Mouse (Mus musculus): ENCODE data around the gene Glra2.
"Not testable (repeated sequence)": the region's sequence is repeated elsewhere in the genome, so short reads cannot be mapped to it uniquely, and the experiment has no call there.

Glra2 gene

DNA sequence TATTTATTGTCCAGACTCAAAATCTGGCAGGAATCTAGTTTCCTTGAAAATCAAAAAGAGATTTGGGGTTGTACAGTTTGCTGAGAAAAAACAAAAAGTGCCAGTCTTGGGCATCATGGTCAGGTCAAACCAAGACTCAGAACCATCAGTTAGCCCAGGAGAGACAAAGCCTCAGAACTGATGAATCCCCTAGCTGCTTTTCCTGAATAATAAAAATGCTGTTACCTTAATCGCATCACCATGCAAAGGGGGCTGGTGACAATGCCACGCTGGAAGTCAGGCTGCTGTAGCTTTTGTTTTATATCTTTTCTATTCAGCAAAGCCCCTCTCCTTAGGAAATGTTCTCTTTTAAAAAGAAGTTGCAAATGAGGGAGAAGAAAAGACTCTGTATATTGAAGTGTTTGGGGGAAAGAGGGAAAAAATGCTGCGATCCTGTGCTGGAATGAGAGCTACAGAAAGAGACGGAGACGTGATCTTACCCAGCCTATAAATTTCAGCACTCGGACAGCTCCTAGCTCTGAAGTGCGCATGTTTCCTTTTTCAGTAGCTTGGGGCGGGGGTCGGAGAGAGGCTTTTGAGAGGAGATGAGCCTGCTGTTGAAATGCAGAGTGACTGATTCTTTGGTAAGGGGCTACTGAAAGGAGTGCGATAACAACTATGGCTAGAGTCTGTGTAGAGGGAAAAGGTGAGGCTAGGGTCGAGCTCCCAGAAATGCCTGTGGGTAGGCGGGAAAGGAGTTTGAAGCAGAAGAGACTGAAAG lies at the start of gene Glra2:
TSS of gene Glra2 (minus strand) at position 455 of the 760 bp plus-strand sequence.
- DNase-seq (ENCODE audit: low spot score in 2 of 2): no peak

DNA sequence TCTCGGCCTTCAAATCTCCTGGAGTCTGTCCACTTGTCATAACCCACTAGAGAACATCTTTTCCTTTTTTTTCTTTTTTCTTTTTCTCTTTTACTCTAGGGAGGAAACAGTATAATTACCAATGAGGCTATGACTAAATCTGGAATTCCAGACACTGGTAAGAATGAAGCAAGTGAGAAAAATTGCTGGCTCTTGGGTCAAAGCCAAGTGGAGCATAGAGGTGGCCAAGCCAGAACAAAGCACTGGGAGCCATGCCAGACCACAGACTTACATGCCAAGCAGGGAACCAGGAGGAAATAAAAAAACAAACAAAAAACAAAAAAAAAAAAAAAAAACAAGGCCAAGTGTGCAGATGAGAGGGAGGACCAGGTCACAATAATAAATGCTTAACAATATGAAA lies 35.6 kb upstream of the Glra2 start:
- no peak for DNase-seq (ENCODE audit: low spot score in 2 of 2)

GRCm38 (mm10) chrX:165344611-165345010 lies 17.4 kb upstream of the Glra2 start:
- no peak for DNase-seq (ENCODE audit: low spot score in 2 of 2)

- no peak for DNase-seq (ENCODE audit: low spot score in 2 of 2)
These were observed 623 bp upstream of the Glra2 start for GRCm38 (mm10) chrX:165327699-165328333.

GRCm38 (mm10) chrX:165193550-165193949 lies 133.6 kb downstream of the Glra2 start:
- DNase-seq (ENCODE audit: low spot score in 2 of 2): no peak

DNA sequence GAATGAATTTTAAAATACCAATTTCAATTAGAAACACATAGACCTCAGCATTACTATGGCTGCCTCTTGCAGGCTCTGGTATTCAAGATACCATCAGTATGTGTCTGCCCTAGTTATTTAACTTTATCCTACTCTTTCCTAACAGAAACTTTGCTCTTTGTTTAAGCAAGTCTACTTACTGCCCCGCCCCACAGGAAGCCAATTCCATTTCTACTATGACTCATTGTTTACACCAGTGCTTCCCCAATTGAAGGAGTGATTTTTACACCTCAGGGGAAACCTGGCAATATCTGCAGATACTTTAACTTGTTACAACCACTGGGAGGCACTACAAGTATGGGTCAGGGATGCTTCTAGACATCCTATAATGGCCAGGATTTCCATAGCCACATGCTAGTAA lies 136.0 kb downstream of the Glra2 start:
- no peak for DNase-seq (ENCODE audit: low spot score in 2 of 2)

DNA sequence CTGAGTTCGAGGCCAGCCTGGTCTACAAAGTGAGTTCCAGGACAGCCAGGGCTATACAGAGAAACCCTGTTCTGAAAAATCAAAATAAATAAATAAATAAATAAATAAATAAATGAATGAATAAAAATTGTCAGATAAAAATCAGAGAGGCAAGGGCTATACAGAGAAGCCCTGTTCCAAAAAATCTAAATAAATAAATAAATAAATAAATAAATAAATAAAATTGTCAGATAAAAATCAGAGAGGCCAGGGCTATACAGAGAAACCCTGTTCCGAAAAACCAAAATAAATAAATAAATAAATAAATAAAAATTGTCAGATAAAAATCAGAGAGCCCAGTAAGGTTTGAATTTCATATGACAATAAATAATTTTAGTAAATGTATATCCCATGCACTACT lies 144.2 kb downstream of the Glra2 start:
- DNase-seq (ENCODE audit: low spot score in 2 of 2): not testable (repeated sequence)

DNA sequence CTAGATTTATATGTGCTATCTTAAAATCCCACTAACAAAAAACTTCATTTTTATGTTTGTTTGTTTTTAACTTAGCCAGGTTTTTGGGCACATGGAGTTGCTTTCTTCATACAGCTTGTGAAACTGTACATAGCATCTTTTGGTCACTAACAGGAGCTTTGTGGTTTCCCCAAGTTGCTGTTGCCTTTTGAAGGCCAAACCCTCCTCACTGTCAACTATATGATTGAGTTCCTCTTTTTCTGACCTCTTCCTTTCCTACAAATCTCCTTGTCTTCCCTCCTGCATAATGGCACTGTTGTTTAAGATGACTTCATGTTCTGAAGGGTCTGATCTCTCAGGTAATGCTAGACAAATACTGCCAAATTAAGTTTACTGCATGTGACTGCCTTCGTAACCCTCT lies 170.6 kb downstream of the Glra2 start:
- no peak for DNase-seq (ENCODE audit: low spot score in 2 of 2)

DNA sequence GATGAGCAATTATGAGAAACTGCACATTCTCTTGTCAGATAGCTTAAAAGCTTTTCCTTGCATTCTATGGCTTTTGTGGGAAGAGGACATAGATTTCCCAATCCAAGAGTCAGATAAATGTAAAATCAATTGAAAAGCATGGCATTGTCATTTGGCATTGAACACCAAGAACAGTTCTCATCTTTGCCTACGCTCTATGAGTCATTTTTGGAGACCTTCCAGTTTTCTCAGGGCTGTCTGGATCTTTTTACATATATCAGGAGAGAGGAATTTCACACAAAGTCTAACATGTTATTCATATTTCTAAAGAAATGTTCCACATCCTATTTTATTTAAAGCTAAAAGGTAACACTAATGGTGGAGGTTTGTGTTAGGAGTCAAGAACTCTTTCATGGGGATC lies 223.0 kb downstream of the Glra2 start:
- no peak for DNase-seq (ENCODE audit: low spot score in 2 of 2)
